In the genomic region with DNA sequence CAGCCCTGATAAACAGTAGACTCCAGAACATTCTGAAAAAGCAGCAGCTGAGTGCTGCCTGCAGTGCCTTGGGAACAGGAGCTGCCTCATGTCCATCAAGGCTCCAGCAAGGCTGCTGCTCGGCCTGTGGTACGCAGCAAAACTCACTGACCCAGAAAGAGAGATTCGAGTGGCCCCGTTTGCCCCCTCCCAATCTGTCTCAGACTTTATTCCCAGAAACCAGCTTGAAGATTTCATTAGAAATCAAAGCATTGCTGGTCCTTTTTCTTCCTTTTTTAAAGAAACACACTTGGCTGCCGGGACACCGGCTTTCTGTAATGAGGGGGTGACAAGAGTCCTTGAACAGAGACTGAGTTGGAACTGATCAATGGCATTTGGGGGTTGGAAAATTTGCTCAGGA, we compare ENCODE assay signal across 21 mouse cellular contexts. TPM values are rescaled to one million over a fixed set of nuclear protein-coding genes. Genes with fewer than 3 reads are reported as not detected.
DNase-seq lines count a peak whose midpoint lies in the region; ATAC-seq and TF ChIP-seq lines count a peak whose summit lies in the region.
"Had no signal": no experiment of that assay in that cellular context is flagged by ENCODE, and none has a peak within 500 bp of the region (broad histone marks: within the 10 kb centered on the region; RNA-seq: fewer than 3 reads in every experiment).

No protein-coding gene starts in this region.

- H3K9ac ChIP-seq in heart, adult 2 months (ENCODE audit: low read depth, low read length), result no peak overlapping the region
- H3K9ac ChIP-seq in midbrain, embryonic 14.5 days (replicated peaks; ENCODE audit: low read length), result 0 out of 2 replicates have a peak overlapping the region, but pooled peaks have one; percentile 2
- H3K9ac ChIP-seq in midbrain, embryonic 15.5 days, result no peak overlapping the region
- no peak overlapping the region for H3K9ac ChIP-seq in liver, postnatal 0 days (replicated peaks)
- H3K9ac ChIP-seq: embryonic facial prominence, embryonic 13.5 days; heart, embryonic 15.5 days; liver, embryonic 12.5 days; midbrain, embryonic 12.5 days had no signal

- no peak for TF ChIP-seq POLR2A in cerebellum, adult 2 months (IDR thresholded peaks at IDR 0.05; ENCODE audit: borderline replicate concordance, insufficient read depth, low read length)
- TF ChIP-seq POLR2A in heart, adult 2 months (IDR thresholded peaks at IDR 0.05; ENCODE audit: insufficient read depth, low read depth, low read length), result no peak

- no peaks in the 10 kb centered on the region for H3K27me3 ChIP-seq in cerebellum, adult 2 months (ENCODE audit: control insufficient read depth, insufficient read depth, low read length)
- peaks cover 13% of the 10 kb centered on the region for H3K27me3 ChIP-seq in heart, embryonic 10.5 days (ENCODE audit: insufficient read depth, poor library complexity, severe bottlenecking)
- no peaks in the 10 kb centered on the region for H3K27me3 ChIP-seq in heart, adult 2 months (ENCODE audit: control insufficient read depth, insufficient read depth, low read length)
- no peaks in the 10 kb centered on the region for H3K27me3 ChIP-seq in midbrain, embryonic 14.5 days (ENCODE audit: control insufficient read depth, insufficient read depth, low read length)
- no peaks in the 10 kb centered on the region; the same call in 1 of the 2 replicates for H3K27me3 ChIP-seq in midbrain, embryonic 15.5 days (replicated peaks)
- no peaks in the 10 kb centered on the region for H3K27me3 ChIP-seq in liver, postnatal 0 days (ENCODE audit: insufficient read depth, low read length)
- H3K27me3 ChIP-seq: CH12.LX; heart, embryonic 15.5 days; megakaryocyte, embryonic 14.5 days had no signal

- no peak for TF ChIP-seq CTCF in cerebellum, adult 2 months (IDR thresholded peaks at IDR 0.05; ENCODE audit: borderline replicate concordance, insufficient read depth, low read depth, low read length)
- TF ChIP-seq CTCF in heart, adult 2 months (IDR thresholded peaks at IDR 0.05), result no peak
- TF ChIP-seq CTCF in liver, postnatal 0 days (IDR thresholded peaks at IDR 0.05; ENCODE audit: low read depth), result no peak

- WGBS in cerebellum, adult 2 months, result 59% methylated on average over 6 of the region's 6 CpGs
- 81% methylated on average over 6 of the region's 6 CpGs for WGBS in heart, embryonic 10.5 days
- WGBS in heart, adult 2 months, result 73% methylated on average over 6 of the region's 6 CpGs
- WGBS in midbrain, embryonic 14.5 days, result 49% methylated on average over 6 of the region's 6 CpGs
- WGBS in midbrain, embryonic 15.5 days, result 43% methylated on average over 6 of the region's 6 CpGs
- 87% methylated on average over 6 of the region's 6 CpGs for WGBS in liver, postnatal 0 days (ENCODE audit: insufficient replicate concordance)

- no peak overlapping the region for H3K4me2 ChIP-seq in midbrain, embryonic 14.5 days (ENCODE audit: low read length)
- no peak overlapping the region for H3K4me2 ChIP-seq in midbrain, embryonic 15.5 days
- H3K4me2 ChIP-seq in liver, postnatal 0 days (ENCODE audit: low read depth, low read length), result no peak overlapping the region
- H3K4me2 ChIP-seq: embryonic facial prominence, embryonic 13.5 days; heart, embryonic 15.5 days; liver, embryonic 12.5 days; midbrain, embryonic 12.5 days had no signal

- H3K36me3 ChIP-seq in heart, embryonic 10.5 days, result no peaks in the 10 kb centered on the region
- no peaks in the 10 kb centered on the region for H3K36me3 ChIP-seq in heart, adult 2 months (ENCODE audit: control insufficient read depth, insufficient read depth, low read length)
- H3K36me3 ChIP-seq in midbrain, embryonic 14.5 days (ENCODE audit: control insufficient read depth, insufficient read depth, low read length), result 0 out of 2 replicates have a peak, but pooled peaks cover under 1% of the 10 kb centered on the region
- H3K36me3 ChIP-seq in midbrain, embryonic 15.5 days (replicated peaks), result no peaks in the 10 kb centered on the region
- H3K36me3 ChIP-seq in liver, postnatal 0 days (replicated peaks; ENCODE audit: insufficient read depth, low read length), result peaks cover 7% of the 10 kb centered on the region; the same call in 1 of the 2 replicates
- H3K36me3 ChIP-seq: embryonic facial prominence, embryonic 13.5 days; heart, embryonic 15.5 days; liver, embryonic 12.5 days had no signal

- TF ChIP-seq EP300 in heart, adult 2 months (IDR thresholded peaks at IDR 0.05; ENCODE audit: insufficient read depth, low read depth, low read length), result no peak
- TF ChIP-seq EP300 in liver, postnatal 0 days (IDR thresholded peaks at IDR 0.05; ENCODE audit: low read depth), result no peak

- ATAC-seq in midbrain, embryonic 14.5 days (ENCODE audit: low FRiP score, low TSS enrichment), result no peak
- no peak for ATAC-seq in midbrain, embryonic 15.5 days (replicated peaks)
- no peak for ATAC-seq in liver, postnatal 0 days
- ATAC-seq: intestine, embryonic 16.5 days; liver, embryonic 12.5 days had no signal

- intact Hi-C loops in heart, adult 2 months (cut with DNase I), result no loop called here

- no peaks in the 10 kb centered on the region for H3K79me2 ChIP-seq in heart, adult 2 months (replicated peaks; ENCODE audit: control insufficient read depth, insufficient read depth, low read length)

- H3K4me1 ChIP-seq in cerebellum, adult 2 months (ENCODE audit: control insufficient read depth, insufficient read depth, low read length), result peaks cover 77% of the 10 kb centered on the region
- H3K4me1 ChIP-seq in heart, embryonic 10.5 days, result peaks cover 91% of the 10 kb centered on the region
- peaks cover 7% of the 10 kb centered on the region for H3K4me1 ChIP-seq in heart, adult 2 months (ENCODE audit: control insufficient read depth, insufficient read depth, low read length)
- H3K4me1 ChIP-seq in midbrain, embryonic 14.5 days (ENCODE audit: control insufficient read depth, insufficient read depth, low read length), result peaks cover 24% of the 10 kb centered on the region
- peaks cover 63% of the 10 kb centered on the region for H3K4me1 ChIP-seq in midbrain, embryonic 15.5 days
- peaks cover 20% of the 10 kb centered on the region for H3K4me1 ChIP-seq in liver, postnatal 0 days (ENCODE audit: insufficient read depth)

- no peaks in the 10 kb centered on the region for H3K9me3 ChIP-seq in heart, embryonic 10.5 days
- H3K9me3 ChIP-seq in midbrain, embryonic 14.5 days (ENCODE audit: control insufficient read depth, low read length), result no peaks in the 10 kb centered on the region
- H3K9me3 ChIP-seq in midbrain, embryonic 15.5 days, result no peaks in the 10 kb centered on the region
- no peaks in the 10 kb centered on the region for H3K9me3 ChIP-seq in liver, postnatal 0 days (ENCODE audit: low read length)
- H3K9me3 ChIP-seq: embryonic facial prominence, embryonic 13.5 days; heart, embryonic 15.5 days; liver, embryonic 12.5 days; megakaryocyte, embryonic 14.5 days; midbrain, embryonic 12.5 days had no signal

- H3K27ac ChIP-seq in cerebellum, adult 2 months (ENCODE audit: insufficient read depth, low read length), result peak overlapping the region; percentile 50; the same call in 1 of the 2 replicates
- H3K27ac ChIP-seq in heart, embryonic 10.5 days, result peak overlapping the region; percentile 82; the same call in 1 of the 2 replicates
- no peak overlapping the region for H3K27ac ChIP-seq in heart, adult 2 months
- H3K27ac ChIP-seq in midbrain, embryonic 14.5 days (replicated peaks; ENCODE audit: low read depth, low read length), result 0 out of 2 replicates have a peak overlapping the region, but pooled peaks have one; percentile 5
- H3K27ac ChIP-seq in midbrain, embryonic 15.5 days, result no peak overlapping the region
- H3K27ac ChIP-seq in liver, postnatal 0 days (ENCODE audit: low read depth), result no peak overlapping the region
- H3K27ac ChIP-seq: embryonic facial prominence, embryonic 13.5 days; heart, embryonic 15.5 days; kidney, postnatal 0 days; liver, embryonic 12.5 days; midbrain, embryonic 12.5 days had no signal

- no peak for DNase-seq in cerebellum, adult 2 months
- no peak for DNase-seq in cerebellum, adult 9-11 months
- no peak for DNase-seq in heart, embryonic 10.5 days (ENCODE audit: low spot score)
- no peak for DNase-seq in heart, adult 2 months
- DNase-seq in midbrain, embryonic 14.5 days, result no peak
- no peak for DNase-seq in thymus, postnatal 14 days
- no peak for DNase-seq in liver, postnatal 0 days
- DNase-seq: adrenal gland, adult 8-10 months had no signal

- no peak overlapping the region for H3K4me3 ChIP-seq in cerebellum, adult 2 months (replicated peaks; ENCODE audit: insufficient read depth, low read depth, low read length)
- no peak overlapping the region for H3K4me3 ChIP-seq in heart, embryonic 10.5 days
- H3K4me3 ChIP-seq in heart, adult 2 months, result no peak overlapping the region
- no peak overlapping the region for H3K4me3 ChIP-seq in midbrain, embryonic 14.5 days (replicated peaks; ENCODE audit: low read depth, low read length)
- H3K4me3 ChIP-seq in midbrain, embryonic 15.5 days, result no peak overlapping the region
- no peak overlapping the region for H3K4me3 ChIP-seq in liver, postnatal 0 days (ENCODE audit: low read depth, low read length)
- H3K4me3 ChIP-seq: embryonic facial prominence, embryonic 13.5 days; heart, embryonic 15.5 days; liver, embryonic 12.5 days; megakaryocyte, embryonic 14.5 days; midbrain, embryonic 12.5 days had no signal

RNA-seq across cellular contexts. Expression of a gene that starts 37.6 kb away (rescaled TPM):
- 30.8 and 37.5 TPM in 2 replicates for polyA plus RNA-seq in cerebellum, adult 2 months (2012; rRNA removed)
- polyA plus RNA-seq in heart, embryonic 10.5 days (2016; fragmentation: Nextera tagmentation; extraction: Ambion mirVana), result 15.8 and 17.0 TPM in 2 replicates
- total RNA-seq in heart, adult 2 months (2021), result 10 to 100 TPM; 18.5 to 23.6 TPM
- 20.2 and 31.5 TPM in 2 replicates for polyA plus RNA-seq in heart, adult 2 months (2012; rRNA removed)
- 17.4 and 21.2 TPM in 2 replicates for polyA plus RNA-seq in midbrain, embryonic 14.5 days (2014; fragmentation: Nextera tagmentation; extraction: Ambion mirVana)
- polyA plus RNA-seq in midbrain, embryonic 15.5 days (2015; fragmentation: Nextera tagmentation; extraction: Ambion mirVana), result 22.5 and 25.5 TPM in 2 replicates
- polyA plus RNA-seq in liver, postnatal 0 days (2015; fragmentation: Nextera tagmentation; extraction: Ambion mirVana), result 16.5 and 16.7 TPM in 2 replicates

RNA-seq across cellular contexts. Expression of a gene that starts 38.0 kb away (rescaled TPM):
- polyA plus RNA-seq in cerebellum, adult 2 months (2012; rRNA removed), result 12.5 and 13.3 TPM in 2 replicates
- polyA plus RNA-seq in heart, embryonic 10.5 days (2016; fragmentation: Nextera tagmentation; extraction: Ambion mirVana), result 9.6 TPM in 2 replicates
- 10 to 100 TPM in 1 of 2 experiments, 1 to 10 TPM in 1; 8.8 to 11.6 TPM for total RNA-seq in heart, adult 2 months (2021)
- polyA plus RNA-seq in heart, adult 2 months (2012; rRNA removed), result 8.6 and 9.9 TPM in 2 replicates
- polyA plus RNA-seq in midbrain, embryonic 14.5 days (2014; fragmentation: Nextera tagmentation; extraction: Ambion mirVana), result 10.9 and 14.9 TPM in 2 replicates
- 12.6 and 15.3 TPM in 2 replicates for polyA plus RNA-seq in midbrain, embryonic 15.5 days (2015; fragmentation: Nextera tagmentation; extraction: Ambion mirVana)
- 5.7 and 7.1 TPM in 2 replicates for polyA plus RNA-seq in liver, postnatal 0 days (2015; fragmentation: Nextera tagmentation; extraction: Ambion mirVana)

RNA-seq across cellular contexts. Expression of a gene that starts 41.7 kb away (rescaled TPM):
- polyA plus RNA-seq in cerebellum, adult 2 months (2012; rRNA removed), result 249 and 283 TPM in 2 replicates
- 0.23 and 0.65 TPM in 2 replicates for polyA plus RNA-seq in heart, embryonic 10.5 days (2016; fragmentation: Nextera tagmentation; extraction: Ambion mirVana)
- under 1 TPM; 0.25 to 0.26 TPM for total RNA-seq in heart, adult 2 months (2021)
- polyA plus RNA-seq in heart, adult 2 months (2012; rRNA removed), result 1.6 and 2.0 TPM in 2 replicates
- 0.12 and 0.49 TPM in 2 replicates for polyA plus RNA-seq in midbrain, embryonic 14.5 days (2014; fragmentation: Nextera tagmentation; extraction: Ambion mirVana)
- 0.21 and 0.26 TPM in 2 replicates for polyA plus RNA-seq in midbrain, embryonic 15.5 days (2015; fragmentation: Nextera tagmentation; extraction: Ambion mirVana)
- 0.04 and 0.09 TPM in 2 replicates for polyA plus RNA-seq in liver, postnatal 0 days (2015; fragmentation: Nextera tagmentation; extraction: Ambion mirVana)
- total RNA-seq: monocyte, adult 5-6 weeks had no signal
- polyA plus RNA-seq: C2C12; embryonic facial prominence, embryonic 13.5 days; gonadal fat pad, adult 2 months; kidney, postnatal 0 days; stomach, embryonic 16.5 days had no signal

RNA-seq across cellular contexts. Expression of a gene that starts 51.5 kb away (rescaled TPM):
- polyA plus RNA-seq in cerebellum, adult 2 months (2012; rRNA removed), result 53.5 and 56.8 TPM in 2 replicates
- polyA plus RNA-seq in heart, embryonic 10.5 days (2016; fragmentation: Nextera tagmentation; extraction: Ambion mirVana), result 14.3 and 16.5 TPM in 2 replicates
- total RNA-seq in heart, adult 2 months (2021), result 1 to 10 TPM; 7.1 to 8.8 TPM
- polyA plus RNA-seq in heart, adult 2 months (2012; rRNA removed), result 8.4 and 8.7 TPM in 2 replicates
- 15.0 and 15.9 TPM in 2 replicates for polyA plus RNA-seq in midbrain, embryonic 14.5 days (2014; fragmentation: Nextera tagmentation; extraction: Ambion mirVana)
- 21.5 and 22.1 TPM in 2 replicates for polyA plus RNA-seq in midbrain, embryonic 15.5 days (2015; fragmentation: Nextera tagmentation; extraction: Ambion mirVana)
- polyA plus RNA-seq in liver, postnatal 0 days (2015; fragmentation: Nextera tagmentation; extraction: Ambion mirVana), result 7.0 and 7.3 TPM in 2 replicates

Comparison
In these comparisons a context has a peak if more than half of its experiments do, and no peak if none do; other contexts are left out.
1. H3K27ac ChIP-seq: peak in cerebellum, adult 2 months (single experiment), heart, embryonic 10.5 days (single experiment) and midbrain, embryonic 14.5 days (single experiment); none in heart, adult 2 months (single experiment), midbrain, embryonic 15.5 days (single experiment) and liver, postnatal 0 days (single experiment).
2. RNA of a gene that starts 41.7 kb away (polyA plus RNA-seq): 249 to 283 TPM in cerebellum, adult 2 months; 1.6 to 2.0 TPM in heart, adult 2 months, 0.23 to 0.65 TPM in heart, embryonic 10.5 days, 0.21 to 0.26 TPM in midbrain, embryonic 15.5 days, 0.12 to 0.49 TPM in midbrain, embryonic 14.5 days and 0.04 to 0.09 TPM in liver, postnatal 0 days; every median in the first group is over 10 times any median in the second.